In the genomic region with DNA sequence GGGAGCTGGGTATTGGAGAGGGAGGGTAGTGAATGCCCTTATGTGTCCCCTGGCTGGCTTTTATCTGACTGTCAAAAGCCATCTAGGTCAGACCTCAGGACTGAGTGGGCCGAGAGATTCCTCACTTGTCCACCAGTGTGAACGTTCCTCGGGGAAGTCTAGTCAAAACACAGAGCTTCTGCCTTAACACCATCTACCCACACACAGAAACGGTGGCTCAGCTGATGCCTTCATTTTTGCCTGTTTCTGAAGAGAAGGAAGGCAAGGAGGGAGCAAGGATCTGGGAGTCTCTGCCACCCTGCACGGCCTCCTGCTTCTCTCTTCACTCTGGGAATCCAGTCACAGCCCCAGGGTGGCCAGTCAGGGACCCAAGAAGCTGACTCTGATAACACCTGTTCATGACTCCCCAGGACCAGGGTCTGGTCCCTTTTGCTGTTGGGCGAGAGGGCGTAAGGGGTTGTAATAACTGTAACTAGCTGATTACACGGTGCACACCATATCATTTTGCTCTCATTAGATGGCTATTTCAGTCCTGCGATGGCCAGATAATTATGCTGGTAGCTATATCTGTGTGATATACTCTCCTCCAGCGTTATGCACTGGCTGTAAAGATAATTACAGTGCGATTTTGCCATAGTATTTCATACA, we compare ENCODE assay signal across 21 mouse cellular contexts. TPM values are rescaled to one million over a fixed set of nuclear protein-coding genes. Genes with fewer than 3 reads are reported as not detected.
DNase-seq lines count a peak whose midpoint lies in the region; ATAC-seq lines count a peak whose summit lies in the region.
"Had no signal": no experiment of that assay in that cellular context is flagged by ENCODE, and none has a peak within 500 bp of the region (broad histone marks: within the 10 kb centered on the region; RNA-seq: fewer than 3 reads in every experiment).

No protein-coding gene starts in this region.

- H3K9me3 ChIP-seq in forebrain, embryonic 14.5 days (replicated peaks; ENCODE audit: control insufficient read depth, low read length): no peaks in the 10 kb centered on the region
- no peaks in the 10 kb centered on the region for H3K9me3 ChIP-seq in forebrain, embryonic 13.5 days (replicated peaks)
- no peaks in the 10 kb centered on the region for H3K9me3 ChIP-seq in liver, embryonic 15.5 days (replicated peaks)
- H3K9me3 ChIP-seq: kidney, embryonic 15.5 days had no signal

- DNase-seq in forebrain, embryonic 14.5 days (ENCODE audit: low spot score): no peak
- DNase-seq in right cerebral cortex, adult 18-20 months: peak; percentile 38
- DNase-seq in right cerebral cortex, postnatal 4 days: no peak
- peak; percentile 65 for DNase-seq in retina, postnatal 1 day
- no peak for DNase-seq in kidney, postnatal 25 days
- no peak for DNase-seq in adrenal gland, postnatal 4 days (ENCODE audit: low spot score in 2 of 2)
- DNase-seq: cerebellum, postnatal 25 days; gastrocnemius, postnatal 25 days; heart, postnatal 36 days; lung, adult 2 months; right cerebral cortex, postnatal 25 days had no signal

- ATAC-seq in forebrain, embryonic 14.5 days: no peak
- no peak for ATAC-seq in forebrain, embryonic 13.5 days
- peak; percentile 90 for ATAC-seq in liver, embryonic 15.5 days (ENCODE audit: insufficient read depth)
- ATAC-seq: forebrain, embryonic 16.5 days; Patski had no signal

- H3K4me3 ChIP-seq in forebrain, embryonic 14.5 days (ENCODE audit: low read depth, low read length): no peak overlapping the region
- H3K4me3 ChIP-seq in forebrain, embryonic 13.5 days: no peak overlapping the region
- H3K4me3 ChIP-seq in liver, embryonic 15.5 days (replicated peaks): no peak overlapping the region
- H3K4me3 ChIP-seq: kidney, embryonic 15.5 days; megakaryocyte, embryonic 14.5 days had no signal

- H3K4me2 ChIP-seq in forebrain, embryonic 14.5 days (ENCODE audit: low read length): no peak overlapping the region
- no peak overlapping the region; the same call in 1 of the 2 replicates for H3K4me2 ChIP-seq in forebrain, embryonic 13.5 days
- H3K4me2 ChIP-seq in liver, embryonic 15.5 days: peak overlapping the region; percentile 54
- H3K4me2 ChIP-seq: heart, embryonic 11.5 days had no signal

- peaks cover 7% of the 10 kb centered on the region; the same call in 1 of the 2 replicates for H3K4me1 ChIP-seq in forebrain, embryonic 14.5 days (ENCODE audit: control insufficient read depth, insufficient read depth, low read length)
- peaks cover 10% of the 10 kb centered on the region for H3K4me1 ChIP-seq in forebrain, embryonic 13.5 days
- H3K4me1 ChIP-seq in liver, embryonic 15.5 days (replicated peaks): peaks cover 87% of the 10 kb centered on the region

- no peaks in the 10 kb centered on the region; the same call in 1 of the 2 replicates for H3K27me3 ChIP-seq in forebrain, embryonic 14.5 days (replicated peaks; ENCODE audit: control insufficient read depth, insufficient read depth, low read length)
- peaks cover 76% of the 10 kb centered on the region for H3K27me3 ChIP-seq in forebrain, embryonic 13.5 days
- H3K27me3 ChIP-seq in liver, embryonic 15.5 days: peaks cover 5% of the 10 kb centered on the region

- no peak overlapping the region for H3K27ac ChIP-seq in forebrain, embryonic 14.5 days (ENCODE audit: low read depth, low read length)
- H3K27ac ChIP-seq in forebrain, embryonic 13.5 days: no peak overlapping the region
- peak overlapping the region; percentile 85 for H3K27ac ChIP-seq in liver, embryonic 15.5 days (replicated peaks)
- H3K27ac ChIP-seq: kidney, embryonic 15.5 days had no signal

- H3K9ac ChIP-seq in forebrain, embryonic 14.5 days (ENCODE audit: low read length): 0 out of 2 replicates have a peak overlapping the region, but pooled peaks have one; percentile 2
- H3K9ac ChIP-seq in forebrain, embryonic 13.5 days: no peak overlapping the region
- peak overlapping the region; percentile 16; the same call in 1 of the 2 replicates for H3K9ac ChIP-seq in liver, embryonic 15.5 days
- H3K9ac ChIP-seq: kidney, embryonic 15.5 days had no signal

- H3K36me3 ChIP-seq in forebrain, embryonic 14.5 days (ENCODE audit: control insufficient read depth, insufficient read depth, low read length): no peaks in the 10 kb centered on the region
- H3K36me3 ChIP-seq in forebrain, embryonic 13.5 days (ENCODE audit: poor library complexity, severe bottlenecking): no peaks in the 10 kb centered on the region
- H3K36me3 ChIP-seq in liver, embryonic 15.5 days (replicated peaks): no peaks in the 10 kb centered on the region
- H3K36me3 ChIP-seq: kidney, embryonic 15.5 days had no signal

- WGBS in forebrain, embryonic 14.5 days: 49% methylated on average over 11 of the region's 11 CpGs
- WGBS in forebrain, embryonic 13.5 days: 47% methylated on average over 11 of the region's 11 CpGs
- WGBS in liver, embryonic 15.5 days (ENCODE audit: insufficient replicate concordance): 22% methylated on average over 11 of the region's 11 CpGs

RNA-seq across cellular contexts. Expression of gene Tac2, which starts 6.1 kb away (rescaled TPM):
- polyA plus RNA-seq in forebrain, embryonic 14.5 days (2014; fragmentation: Nextera tagmentation; extraction: Ambion mirVana): 2.6 and 5.6 TPM in 2 replicates
- 0.35 TPM in 1 of 2 replicates, not detected in the other for polyA plus RNA-seq in forebrain, embryonic 13.5 days (2015; fragmentation: Nextera tagmentation; extraction: Ambion mirVana)
- 15.3 and 18.4 TPM in 2 replicates for polyA plus RNA-seq in liver, embryonic 15.5 days (2015; fragmentation: Nextera tagmentation; extraction: Ambion mirVana)
- total RNA-seq in adrenal gland, postnatal 4 days (2021): under 1 TPM in 1 of 2 experiments, not detected in 1; 0.48 TPM
- total RNA-seq: CH12.LX; gastrocnemius, postnatal 25 days; heart, postnatal 36 days had no signal
- polyA plus RNA-seq: embryonic facial prominence, embryonic 14.5 days; lung, adult 2 months; Patski had no signal

RNA-seq across cellular contexts. Expression of gene Zbtb39, which starts 8.9 kb away (rescaled TPM):
- 4.5 and 5.0 TPM in 2 replicates for polyA plus RNA-seq in forebrain, embryonic 14.5 days (2014; fragmentation: Nextera tagmentation; extraction: Ambion mirVana)
- polyA plus RNA-seq in forebrain, embryonic 13.5 days (2015; fragmentation: Nextera tagmentation; extraction: Ambion mirVana): 4.3 TPM in 2 replicates
- polyA plus RNA-seq in liver, embryonic 15.5 days (2015; fragmentation: Nextera tagmentation; extraction: Ambion mirVana): 0.82 and 0.97 TPM in 2 replicates
- 10 to 100 TPM; 16.2 to 17.4 TPM for total RNA-seq in adrenal gland, postnatal 4 days (2021)

RNA-seq across cellular contexts. Expression of gene Gpr182, which starts 21.1 kb away (rescaled TPM):
- 0.30 and 0.78 TPM in 2 replicates for polyA plus RNA-seq in forebrain, embryonic 14.5 days (2014; fragmentation: Nextera tagmentation; extraction: Ambion mirVana)
- 0.39 and 0.48 TPM in 2 replicates for polyA plus RNA-seq in forebrain, embryonic 13.5 days (2015; fragmentation: Nextera tagmentation; extraction: Ambion mirVana)
- 12.0 and 13.7 TPM in 2 replicates for polyA plus RNA-seq in liver, embryonic 15.5 days (2015; fragmentation: Nextera tagmentation; extraction: Ambion mirVana)
- total RNA-seq in adrenal gland, postnatal 4 days (2021): 10 to 100 TPM; 13.7 to 17.4 TPM
- total RNA-seq: CH12.LX had no signal

RNA-seq across cellular contexts. Expression of gene Myo1a, which starts 25.4 kb away (rescaled TPM):
- polyA plus RNA-seq in forebrain, embryonic 14.5 days (2014; fragmentation: Nextera tagmentation; extraction: Ambion mirVana): 0.67 and 1.3 TPM in 2 replicates
- polyA plus RNA-seq in forebrain, embryonic 13.5 days (2015; fragmentation: Nextera tagmentation; extraction: Ambion mirVana): 0.60 and 0.83 TPM in 2 replicates
- 0.08 and 0.12 TPM in 2 replicates for polyA plus RNA-seq in liver, embryonic 15.5 days (2015; fragmentation: Nextera tagmentation; extraction: Ambion mirVana)
- total RNA-seq in adrenal gland, postnatal 4 days (2021): 1 to 10 TPM; 1.6 to 2.1 TPM
- total RNA-seq: heart, postnatal 36 days had no signal

RNA-seq across cellular contexts. Expression of gene Rdh1, which starts 29.1 kb away (rescaled TPM):
- 0.05 TPM in 1 of 2 replicates, not detected in the other for polyA plus RNA-seq in forebrain, embryonic 14.5 days (2014; fragmentation: Nextera tagmentation; extraction: Ambion mirVana)
- not detected in 2 replicates for polyA plus RNA-seq in forebrain, embryonic 13.5 days (2015; fragmentation: Nextera tagmentation; extraction: Ambion mirVana)
- polyA plus RNA-seq in liver, embryonic 15.5 days (2015; fragmentation: Nextera tagmentation; extraction: Ambion mirVana): 0.17 and 0.22 TPM in 2 replicates
- total RNA-seq in adrenal gland, postnatal 4 days (2021): 1 to 10 TPM; 1.3 to 1.9 TPM
- total RNA-seq: CH12.LX had no signal
- polyA plus RNA-seq: forebrain, embryonic 16.5 days; heart, embryonic 11.5 days; neural tube, embryonic 14.5 days had no signal

Comparison
In these comparisons a context has a peak if more than half of its experiments do, and no peak if none do; other contexts are left out.
1. DNase-seq: peak in right cerebral cortex, adult 18-20 months (single experiment) and retina, postnatal 1 day (single experiment); none in forebrain, embryonic 14.5 days (single experiment), right cerebral cortex, postnatal 4 days (single experiment), kidney, postnatal 25 days (0 of 2) and adrenal gland, postnatal 4 days (0 of 2).